Mouse (Mus musculus): ENCODE measurements around the gene Cpm. TPM values are rescaled to one million over a fixed set of nuclear protein-coding genes. Genes with fewer than 3 reads are reported as not detected.

Gene Cpm
- polyA plus RNA-seq, 1 experiment from 2014 or later, result 69.8 TPM

- Histone ChIP-seq H3K27ac (no peak overlapping the region), H3K4me2 (no peak overlapping the region), H3K27me3 (no peaks in the 10 kb centered on the region), H3K4me3 (no peak overlapping the region), H3K36me3 (no peaks in the 10 kb centered on the region), H3K4me1 (peaks cover 7% of the 10 kb centered on the region), H3K9me3 (no peaks in the 10 kb centered on the region), H3K9ac (no peak overlapping the region)
- 73% methylated on average over 14 of the region's 14 CpGs for WGBS
- no peak for ATAC-seq (ENCODE audit: insufficient number of reproducible peaks, low FRiP score, low TSS enrichment, low read depth)
These were observed 29.5 kb downstream of the Cpm start for GRCm38 (mm10) chr10:117658522-117659429.

GRCm38 (mm10) chr10:117659430-117659813 lies 30.1 kb downstream of the Cpm start:
- H3K27ac ChIP-seq, result peak overlapping the region; percentile 47; the same call in 1 of the 2 replicates
- no peaks in the 10 kb centered on the region for H3K27me3 ChIP-seq
- H3K9ac ChIP-seq, result no peak overlapping the region
- H3K9me3 ChIP-seq, result no peaks in the 10 kb centered on the region
- WGBS, result 49% methylated on average over 11 of the region's 11 CpGs
- no peak for ATAC-seq (ENCODE audit: insufficient number of reproducible peaks, low FRiP score, low TSS enrichment, low read depth)
- no peaks in the 10 kb centered on the region for H3K36me3 ChIP-seq
- H3K4me2 ChIP-seq, result no peak overlapping the region
- H3K4me1 ChIP-seq, result peaks cover 11% of the 10 kb centered on the region
- no peak overlapping the region for H3K4me3 ChIP-seq

GRCm38 (mm10) chr10:117659819-117660218 lies 30.5 kb downstream of the Cpm start:
- no peak; the same call in 1 of the 2 replicates for ATAC-seq (ENCODE audit: insufficient number of reproducible peaks, low FRiP score, low TSS enrichment, low read depth)
- WGBS, result 40% methylated on average over 11 of the region's 11 CpGs
- H3K27ac ChIP-seq, result peak overlapping the region; percentile 47; the same call in 1 of the 2 replicates

GRCm38 (mm10) chr10:117662316-117663055 lies 33.2 kb downstream of the Cpm start:
- peaks cover 14% of the 10 kb centered on the region for H3K4me1 ChIP-seq
- 0 out of 2 replicates have a peak overlapping the region, but pooled peaks have one; percentile 61 for H3K27ac ChIP-seq
- H3K4me3 ChIP-seq, result no peak overlapping the region
- no peaks in the 10 kb centered on the region for H3K36me3 ChIP-seq
- no peak overlapping the region for H3K4me2 ChIP-seq
- H3K9me3 ChIP-seq, result no peaks in the 10 kb centered on the region
- H3K9ac ChIP-seq, result no peak overlapping the region
- no peaks in the 10 kb centered on the region for H3K27me3 ChIP-seq
- WGBS, result 80% methylated on average over 15 of the region's 15 CpGs
- 0 out of 2 replicates have a peak, but pooled peaks have one; percentile 30 for ATAC-seq (ENCODE audit: insufficient number of reproducible peaks, low FRiP score, low TSS enrichment, low read depth)

More at GRCm38 (mm10) chr10:117659819-117660218, 30.5 kb downstream of the Cpm start:
- Histone ChIP-seq H3K4me3 (no peak overlapping the region), H3K36me3 (no peaks in the 10 kb centered on the region), H3K9me3 (no peaks in the 10 kb centered on the region), H3K4me2 (no peak overlapping the region), H3K4me1 (peaks cover 12% of the 10 kb centered on the region), H3K27me3 (no peaks in the 10 kb centered on the region), H3K9ac (no peak overlapping the region)

- Histone ChIP-seq H3K27ac (0 out of 2 replicates have a peak overlapping the region, but pooled peaks have one; percentile 61), H3K9ac (no peak overlapping the region), H3K4me2 (peak overlapping the region; percentile 30), H3K4me1 (peaks cover 14% of the 10 kb centered on the region), H3K4me3 (no peak overlapping the region), H3K36me3 (no peaks in the 10 kb centered on the region), H3K27me3 (no peaks in the 10 kb centered on the region), H3K9me3 (no peaks in the 10 kb centered on the region)
- ATAC-seq (ENCODE audit: insufficient number of reproducible peaks, low FRiP score, low TSS enrichment, low read depth), result 0 out of 2 replicates have a peak, but pooled peaks have one; percentile 10
- WGBS, result 50% methylated on average over 14 of the region's 14 CpGs
These were observed 34.0 kb downstream of the Cpm start for GRCm38 (mm10) chr10:117663056-117663864.

- Histone ChIP-seq H3K4me3 (peak overlapping the region; percentile 9; the same call in 1 of the 2 replicates), H3K27ac (peak overlapping the region; percentile 57; the same call in 1 of the 2 replicates), H3K4me1 (peaks cover 17% of the 10 kb centered on the region), H3K27me3 (no peaks in the 10 kb centered on the region), H3K4me2 (peak overlapping the region; percentile 30), H3K36me3 (no peaks in the 10 kb centered on the region), H3K9ac (no peak overlapping the region), H3K9me3 (no peaks in the 10 kb centered on the region)
- ATAC-seq (ENCODE audit: insufficient number of reproducible peaks, low FRiP score, low TSS enrichment, low read depth), result no peak
- 21% methylated on average over 9 of the region's 9 CpGs for WGBS
These were observed 34.5 kb downstream of the Cpm start for GRCm38 (mm10) chr10:117663865-117664200.

GRCm38 (mm10) chr10:117664208-117664925 lies 35.1 kb downstream of the Cpm start:
- Histone ChIP-seq H3K9me3 (no peaks in the 10 kb centered on the region), H3K4me2 (peak overlapping the region; percentile 30), H3K4me1 (peaks cover 22% of the 10 kb centered on the region), H3K27me3 (no peaks in the 10 kb centered on the region), H3K36me3 (no peaks in the 10 kb centered on the region), H3K9ac (no peak overlapping the region), H3K27ac (peak overlapping the region; percentile 57; the same call in 1 of the 2 replicates), H3K4me3 (peak overlapping the region; percentile 9; the same call in 1 of the 2 replicates)
- WGBS, result 51% methylated on average over 14 of the region's 14 CpGs
- ATAC-seq (ENCODE audit: insufficient number of reproducible peaks, low FRiP score, low TSS enrichment, low read depth), result no peak

GRCm38 (mm10) chr10:117664926-117665209 lies 35.6 kb downstream of the Cpm start:
- no peak overlapping the region for H3K27ac ChIP-seq
- H3K4me3 ChIP-seq, result no peak overlapping the region
- H3K27me3 ChIP-seq, result no peaks in the 10 kb centered on the region
- H3K9ac ChIP-seq, result no peak overlapping the region
- H3K36me3 ChIP-seq, result no peaks in the 10 kb centered on the region
- ATAC-seq (ENCODE audit: insufficient number of reproducible peaks, low FRiP score, low TSS enrichment, low read depth), result no peak
- H3K4me1 ChIP-seq, result peaks cover 25% of the 10 kb centered on the region
- H3K4me2 ChIP-seq, result no peak overlapping the region
- H3K9me3 ChIP-seq, result no peaks in the 10 kb centered on the region

- Histone ChIP-seq H3K9me3 (no peaks in the 10 kb centered on the region), H3K4me1 (peaks cover 32% of the 10 kb centered on the region), H3K4me3 (no peak overlapping the region), H3K36me3 (no peaks in the 10 kb centered on the region), H3K27me3 (no peaks in the 10 kb centered on the region), H3K27ac (no peak overlapping the region), H3K4me2 (no peak overlapping the region), H3K9ac (no peak overlapping the region)
- no peak for ATAC-seq (ENCODE audit: insufficient number of reproducible peaks, low FRiP score, low TSS enrichment, low read depth)
- 63% methylated on average over 9 of the region's 9 CpGs for WGBS
These were observed 36.3 kb downstream of the Cpm start for GRCm38 (mm10) chr10:117665376-117666275.

GRCm38 (mm10) chr10:117666361-117666760 lies 37.1 kb downstream of the Cpm start:
- no peak for ATAC-seq (ENCODE audit: insufficient number of reproducible peaks, low FRiP score, low TSS enrichment, low read depth)
- Histone ChIP-seq H3K9me3 (no peaks in the 10 kb centered on the region), H3K9ac (no peak overlapping the region), H3K4me2 (no peak overlapping the region), H3K36me3 (no peaks in the 10 kb centered on the region), H3K27me3 (no peaks in the 10 kb centered on the region), H3K4me1 (peaks cover 32% of the 10 kb centered on the region), H3K27ac (no peak overlapping the region), H3K4me3 (no peak overlapping the region)
- 82% methylated on average over 3 of the region's 3 CpGs for WGBS
